Mouse (Mus musculus): ENCODE data around the gene Akt1s1. TPM values are rescaled to one million over a fixed set of nuclear protein-coding genes. Genes with fewer than 3 reads are reported as not detected.

The Akt1s1 gene
- polyA plus RNA-seq, 1 experiment from 2014 or later, result 88.2 TPM

DNA sequence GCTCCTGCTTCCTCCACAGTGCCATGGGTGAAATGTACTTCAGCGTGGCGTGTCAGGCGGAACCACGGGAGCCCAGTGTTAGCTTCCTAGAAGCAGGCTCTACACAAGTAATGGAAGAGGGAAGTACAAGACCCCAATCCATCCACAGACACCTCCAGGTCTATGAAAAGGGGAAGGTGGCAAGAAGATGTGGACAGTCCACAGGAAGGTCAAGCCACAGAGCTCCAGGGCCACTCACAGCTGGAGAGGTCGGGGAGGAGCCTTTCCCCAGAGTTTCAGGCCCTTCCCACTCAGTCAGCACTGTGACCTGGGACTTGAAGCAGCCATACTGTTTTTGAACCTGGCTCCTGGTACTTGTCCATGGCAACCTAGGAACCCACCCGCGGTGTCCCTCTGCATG lies 38.2 kb downstream of the Akt1s1 start:
- no peak overlapping the region for H3K4me2 ChIP-seq (replicated peaks)
- 94% methylated on average over 7 of the region's 7 CpGs for WGBS
- no peak overlapping the region for H3K4me3 ChIP-seq (replicated peaks)
- H3K27ac ChIP-seq, result no peak overlapping the region
- peaks cover 40% of the 10 kb centered on the region for H3K4me1 ChIP-seq (replicated peaks)
- no peak overlapping the region; the same call in 1 of the 2 replicates for H3K9ac ChIP-seq (replicated peaks)
- ATAC-seq, result no peak
- no peaks in the 10 kb centered on the region for H3K27me3 ChIP-seq
- peaks cover 75% of the 10 kb centered on the region for H3K36me3 ChIP-seq
- H3K9me3 ChIP-seq, result no peaks in the 10 kb centered on the region

DNA sequence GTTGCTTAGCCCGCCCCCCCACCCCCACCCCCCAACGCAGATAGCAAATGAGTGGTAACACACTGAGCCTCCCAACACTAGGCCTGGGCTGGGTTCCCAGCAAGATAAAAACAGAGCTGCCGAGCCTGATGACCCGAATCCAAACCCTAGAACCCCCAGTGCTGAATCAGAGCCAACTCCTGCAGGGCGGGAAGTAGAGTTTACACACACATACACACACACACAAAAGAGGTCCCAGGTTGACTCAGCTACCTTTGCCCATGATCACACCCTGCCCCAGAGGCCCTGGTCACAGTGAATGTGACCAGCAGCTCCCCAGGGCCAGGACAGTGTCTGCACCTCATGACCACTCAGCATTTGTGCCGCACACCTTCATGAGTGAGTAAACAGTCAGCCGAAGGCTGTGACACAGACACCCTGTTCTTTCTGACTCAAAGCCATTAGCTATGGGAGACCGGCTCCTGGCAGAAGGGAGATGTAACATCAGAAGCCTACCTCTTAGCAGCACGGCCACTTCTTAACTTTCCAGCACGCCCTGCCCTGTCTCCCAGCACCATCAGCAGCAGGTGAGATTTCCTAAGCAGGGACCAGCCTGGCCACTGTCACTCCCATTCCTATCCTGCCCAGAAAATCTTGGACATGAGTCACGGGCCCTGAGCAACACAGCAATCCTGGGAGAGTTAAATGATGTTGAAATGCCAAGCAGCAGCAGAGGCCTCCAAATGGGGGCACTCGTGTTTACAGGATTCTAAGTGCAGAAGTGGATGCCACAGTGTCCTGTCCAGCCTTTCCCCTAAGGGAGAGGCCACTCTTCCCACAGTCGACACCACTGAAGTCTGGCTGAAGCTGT lies 39.7 kb downstream of the Akt1s1 start:
- Histone ChIP-seq H3K27me3 (no peaks in the 10 kb centered on the region), H3K9ac (replicated peaks) (0 out of 2 replicates have a peak overlapping the region, but pooled peaks have one; percentile 24), H3K9me3 (no peaks in the 10 kb centered on the region), H3K36me3 (peaks cover 60% of the 10 kb centered on the region), H3K4me1 (replicated peaks) (peaks cover 46% of the 10 kb centered on the region), H3K4me2 (replicated peaks) (no peak overlapping the region), H3K4me3 (replicated peaks) (no peak overlapping the region), H3K27ac (no peak overlapping the region)
- 89% methylated on average over 13 of the region's 13 CpGs for WGBS
- no peak for ATAC-seq

DNA sequence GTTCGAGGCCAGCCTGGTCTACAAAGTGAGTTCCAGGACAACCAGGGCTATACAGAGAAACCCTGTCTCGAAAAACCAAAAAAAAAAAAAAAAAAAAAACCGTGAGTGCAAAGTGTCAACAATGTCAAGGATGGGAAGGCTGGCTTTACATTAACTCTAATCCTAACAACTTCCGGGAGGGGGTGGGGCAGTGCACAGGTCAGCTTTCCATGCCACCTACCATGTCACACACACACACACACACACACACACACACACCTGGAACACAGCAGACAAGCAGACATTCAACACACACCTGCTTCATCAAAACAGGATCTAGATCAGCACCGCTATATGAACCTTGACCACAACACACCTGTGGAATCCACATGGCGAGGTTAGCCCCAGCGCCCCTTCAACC lies 41.4 kb downstream of the Akt1s1 start:
- Histone ChIP-seq H3K9ac (replicated peaks) (0 out of 2 replicates have a peak overlapping the region, but pooled peaks have one; percentile 89), H3K27ac (no peak overlapping the region), H3K4me3 (replicated peaks) (peak overlapping the region; percentile 82), H3K27me3 (no peaks in the 10 kb centered on the region), H3K4me1 (replicated peaks) (peaks cover 63% of the 10 kb centered on the region), H3K9me3 (no peaks in the 10 kb centered on the region), H3K36me3 (peaks cover 45% of the 10 kb centered on the region), H3K4me2 (replicated peaks) (peak overlapping the region; percentile 98)
- no peak for ATAC-seq
- WGBS, result 94% methylated on average over 7 of the region's 7 CpGs

DNA sequence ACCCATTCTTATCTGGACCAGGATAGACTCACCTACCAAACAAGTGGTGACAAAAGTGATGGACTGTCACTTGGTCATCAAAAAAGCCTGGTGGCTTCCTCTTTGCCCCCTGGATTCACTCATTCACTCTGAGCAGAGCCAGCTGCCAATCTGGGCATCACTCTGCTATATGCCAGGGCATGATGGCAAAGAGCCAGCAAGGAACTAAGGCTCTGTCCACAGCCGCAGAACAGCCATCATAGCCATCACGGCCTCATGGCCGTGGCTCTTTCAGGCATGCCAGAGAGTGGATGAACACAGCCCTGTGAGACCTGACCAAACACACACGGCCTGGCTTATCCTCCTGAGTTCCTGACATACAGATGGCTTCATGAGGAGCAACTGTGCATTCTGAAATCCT lies 41.9 kb downstream of the Akt1s1 start:
- Histone ChIP-seq H3K4me1 (replicated peaks) (peaks cover 64% of the 10 kb centered on the region), H3K4me2 (replicated peaks) (peak overlapping the region; percentile 98), H3K27me3 (no peaks in the 10 kb centered on the region), H3K4me3 (replicated peaks) (peak overlapping the region; percentile 82), H3K9ac (replicated peaks) (peak overlapping the region; percentile 89), H3K36me3 (peaks cover 40% of the 10 kb centered on the region), H3K27ac (no peak overlapping the region), H3K9me3 (no peaks in the 10 kb centered on the region)
- 80% methylated on average over 4 of the region's 4 CpGs for WGBS
- ATAC-seq, result no peak

DNA sequence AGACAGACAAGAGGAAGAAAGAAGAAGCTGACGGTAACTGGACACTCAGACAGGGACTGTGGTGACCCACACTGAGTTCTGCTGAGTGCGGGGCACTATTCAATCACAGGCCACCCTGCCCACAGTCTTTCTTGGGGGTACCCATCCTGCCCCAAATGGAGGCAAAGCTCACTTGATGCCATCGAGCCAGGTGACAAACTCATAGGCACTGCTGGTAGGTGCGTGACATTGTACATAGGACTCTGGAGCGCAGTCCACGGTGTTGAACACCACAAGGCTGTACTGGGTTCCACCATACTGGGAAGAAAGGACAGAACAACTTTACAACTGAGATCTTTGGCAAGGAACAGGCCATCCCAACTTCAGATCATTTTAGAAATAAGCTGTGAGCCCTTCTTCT lies 42.8 kb downstream of the Akt1s1 start:
- 15% methylated on average over 6 of the region's 6 CpGs for WGBS
- H3K4me1 ChIP-seq (replicated peaks), result peaks cover 69% of the 10 kb centered on the region

DNA sequence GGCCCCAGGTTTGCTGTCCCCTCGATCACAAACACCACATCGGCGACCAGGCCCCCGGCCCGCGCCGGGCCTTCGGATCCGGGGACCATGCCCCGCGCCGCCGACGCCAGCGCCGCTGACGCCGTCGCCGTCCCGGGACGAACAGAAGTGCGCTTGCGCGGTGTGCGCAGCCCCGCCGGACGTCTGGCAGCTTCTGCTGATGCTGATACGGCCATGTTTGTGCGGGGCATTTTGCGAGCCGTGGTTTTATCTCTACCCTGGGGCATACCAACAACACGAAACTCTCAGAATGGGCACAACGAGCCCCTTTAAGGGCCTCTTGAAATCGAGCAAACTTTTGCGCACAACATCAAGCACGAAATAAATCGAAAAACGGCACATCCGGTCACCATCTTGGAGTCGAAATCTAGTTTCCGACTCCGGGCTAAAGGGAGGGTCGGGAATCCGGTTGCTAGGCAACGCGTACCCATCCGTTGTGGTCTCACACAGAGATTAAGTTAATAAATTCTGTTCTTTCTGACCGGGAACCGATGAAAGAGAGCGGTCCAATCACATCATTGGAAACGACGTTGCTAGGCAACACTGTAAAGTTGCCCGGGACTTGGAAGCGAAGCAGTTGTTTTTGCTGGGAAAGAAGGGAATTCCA lies 43.6 kb downstream of the Akt1s1 start, which contains the start of gene Med25:
Med25 (minus strand) TSS at position 437 of the 646 bp plus-strand sequence.
- H3K27ac ChIP-seq, result peak within 1 kb of the TSS; percentile 97
- H3K9me3 ChIP-seq, result no peaks in the 10 kb centered on the region
- peak within 1 kb of the TSS; percentile 89 for H3K9ac ChIP-seq (replicated peaks)
- peaks cover 74% of the 10 kb centered on the region for H3K4me1 ChIP-seq (replicated peaks)
- no peaks in the 10 kb centered on the region for H3K27me3 ChIP-seq
- WGBS, result under 1% methylated on average over 56 of the region's 56 CpGs
- peak within 1 kb of the TSS; percentile 98 for H3K4me2 ChIP-seq (replicated peaks)
- peak; percentile 68 for ATAC-seq
- peak within 1 kb of the TSS; percentile 82 for H3K4me3 ChIP-seq (replicated peaks)
- peaks cover 23% of the 10 kb centered on the region for H3K36me3 ChIP-seq

More for the DNA sequence above, 42.8 kb downstream of the Akt1s1 start:
- Histone ChIP-seq H3K27me3 (no peaks in the 10 kb centered on the region), H3K27ac (peak overlapping the region; percentile 97), H3K4me3 (replicated peaks) (peak overlapping the region; percentile 82), H3K9me3 (no peaks in the 10 kb centered on the region), H3K4me2 (replicated peaks) (peak overlapping the region; percentile 98), H3K36me3 (peaks cover 31% of the 10 kb centered on the region), H3K9ac (replicated peaks) (peak overlapping the region; percentile 89)
- no peak for ATAC-seq

DNA sequence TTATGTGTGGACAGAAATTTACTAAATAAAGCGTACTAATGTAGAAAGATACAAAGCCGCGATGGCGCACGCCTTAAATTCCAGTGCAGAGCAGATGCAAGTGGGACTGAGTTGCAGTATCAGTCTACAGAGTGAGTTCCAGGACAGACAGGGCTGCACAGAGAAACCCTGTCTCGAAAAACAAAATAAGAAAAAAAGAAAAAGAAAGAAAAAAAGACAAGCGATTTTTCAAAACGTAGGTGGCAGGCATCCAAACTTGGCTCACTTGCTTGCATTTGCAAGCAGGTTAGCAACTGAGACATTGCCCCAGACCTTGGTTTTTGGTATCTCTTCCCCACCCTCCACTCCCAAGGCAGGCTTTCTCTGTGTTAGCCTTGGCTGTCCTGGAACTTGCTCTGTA lies 44.4 kb downstream of the Akt1s1 start:
- H3K36me3 ChIP-seq, result peaks cover 23% of the 10 kb centered on the region
- no peaks in the 10 kb centered on the region for H3K27me3 ChIP-seq
- peak overlapping the region; percentile 95 for H3K27ac ChIP-seq
- peak overlapping the region; percentile 98 for H3K4me2 ChIP-seq (replicated peaks)
- 0 out of 2 replicates have a peak overlapping the region, but pooled peaks have one; percentile 39 for H3K9ac ChIP-seq (replicated peaks)
- WGBS, result 2% methylated on average over 8 of the region's 8 CpGs
- no peak for ATAC-seq
- H3K4me3 ChIP-seq (replicated peaks), result peak overlapping the region; percentile 82
- H3K4me1 ChIP-seq (replicated peaks), result peaks cover 78% of the 10 kb centered on the region
- no peaks in the 10 kb centered on the region for H3K9me3 ChIP-seq

DNA sequence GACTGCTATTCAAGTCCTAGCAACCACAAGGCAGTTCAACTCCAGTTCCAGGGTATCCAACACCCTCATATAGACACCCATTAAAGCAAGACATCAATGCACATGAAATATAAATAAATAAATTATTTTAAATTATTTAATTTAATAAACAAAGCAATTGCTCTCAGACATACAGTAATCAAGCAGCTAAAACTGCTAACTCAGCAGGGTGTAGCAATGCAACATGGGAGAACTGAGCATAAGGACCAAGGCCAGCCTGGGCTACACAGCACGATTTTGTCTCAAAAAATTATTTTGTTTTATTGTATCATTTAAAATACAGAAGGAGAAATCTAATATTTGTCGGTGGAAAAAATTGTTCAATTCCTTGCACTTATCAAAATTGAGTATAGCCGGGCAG lies 45.4 kb downstream of the Akt1s1 start:
- no peak overlapping the region for H3K9ac ChIP-seq (replicated peaks)
- H3K4me2 ChIP-seq (replicated peaks), result no peak overlapping the region; the same call in 1 of the 2 replicates
- H3K36me3 ChIP-seq, result peaks cover 20% of the 10 kb centered on the region
- 94% methylated on average over 3 of the region's 3 CpGs for WGBS
- H3K4me1 ChIP-seq (replicated peaks), result peaks cover 76% of the 10 kb centered on the region
- no peak for ATAC-seq
- no peaks in the 10 kb centered on the region for H3K9me3 ChIP-seq
- H3K27me3 ChIP-seq, result no peaks in the 10 kb centered on the region
- peak overlapping the region; percentile 95 for H3K27ac ChIP-seq
- H3K4me3 ChIP-seq (replicated peaks), result no peak overlapping the region

DNA sequence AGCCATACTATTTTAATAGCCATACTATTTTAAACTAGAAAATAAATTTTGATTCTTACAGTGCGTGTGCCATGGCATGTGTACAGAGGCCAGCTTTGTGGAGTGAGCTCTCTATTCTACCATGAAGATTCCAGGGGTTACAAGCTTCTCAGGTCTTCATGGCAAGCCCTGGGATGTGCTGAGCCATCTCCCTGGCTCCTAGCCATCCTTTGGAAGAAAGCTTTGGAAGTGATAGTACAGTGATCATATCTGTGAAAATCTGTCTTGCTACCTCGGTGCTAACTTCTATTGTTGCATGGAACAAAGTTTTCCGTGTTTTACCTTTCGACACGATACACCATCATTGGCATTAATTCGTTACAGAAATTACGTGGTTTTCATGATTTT lies 46.4 kb downstream of the Akt1s1 start:
- Histone ChIP-seq H3K27me3 (no peaks in the 10 kb centered on the region), H3K4me1 (replicated peaks) (peaks cover 68% of the 10 kb centered on the region), H3K27ac (peak overlapping the region; percentile 95), H3K9ac (replicated peaks) (peak overlapping the region; percentile 28; the same call in 1 of the 2 replicates), H3K4me2 (replicated peaks) (peak overlapping the region; percentile 82), H3K4me3 (replicated peaks) (peak overlapping the region; percentile 56), H3K36me3 (peaks cover 23% of the 10 kb centered on the region), H3K9me3 (no peaks in the 10 kb centered on the region)
- ATAC-seq, result no peak; the same call in 1 of the 2 replicates
- 23% methylated on average over 7 of the region's 7 CpGs for WGBS

DNA sequence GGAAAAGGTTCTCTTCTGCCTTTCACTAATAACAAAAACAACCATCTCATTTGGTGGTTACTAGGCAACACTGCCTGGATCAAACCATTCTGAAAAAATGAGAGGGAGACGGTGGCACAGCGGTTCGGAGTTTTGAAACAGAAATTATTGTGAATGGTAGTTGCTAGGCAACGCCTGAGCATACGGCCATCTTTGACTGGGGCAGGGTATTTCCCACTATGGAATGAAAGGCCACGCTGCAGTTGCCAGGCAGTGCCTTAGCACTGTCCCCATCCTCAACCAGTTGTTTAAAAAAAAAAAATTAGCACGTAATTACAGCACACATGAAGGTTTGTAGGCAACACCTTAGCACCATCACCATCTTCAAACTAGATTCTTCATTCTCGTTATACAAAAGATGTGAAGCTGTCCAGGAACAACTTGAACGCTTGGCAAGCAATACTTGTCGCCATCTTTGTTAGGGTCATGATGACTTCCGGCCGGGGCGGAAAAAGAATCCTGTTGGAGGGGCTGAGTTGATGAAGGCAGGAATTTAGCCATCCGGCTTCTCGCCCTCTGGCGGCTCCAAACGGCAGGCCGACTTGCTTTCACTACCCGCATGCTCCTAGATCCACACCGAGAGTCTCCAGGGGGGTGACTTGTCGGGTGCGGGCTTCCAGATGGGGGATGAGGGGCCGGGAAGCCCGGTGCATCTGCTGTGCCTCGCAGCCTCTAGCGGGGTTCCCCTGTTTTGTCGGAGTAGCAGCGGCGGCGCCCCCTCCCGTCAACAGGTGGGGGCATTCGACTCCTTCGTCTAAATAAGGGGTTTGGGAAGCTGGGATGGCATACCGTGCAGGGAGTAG lies 47.0 kb downstream of the Akt1s1 start, which contains the start of gene Fuz:
Fuz (plus strand) TSS at position 487 of the 842 bp plus-strand sequence.
- under 1% methylated on average over 34 of the region's 34 CpGs for WGBS
- ATAC-seq, result peak; percentile 76
- H3K9ac ChIP-seq (replicated peaks), result peak within 1 kb of the TSS; percentile 71
- peak within 1 kb of the TSS; percentile 82 for H3K4me2 ChIP-seq (replicated peaks)
- H3K36me3 ChIP-seq, result peaks cover 23% of the 10 kb centered on the region
- H3K27ac ChIP-seq, result peak within 1 kb of the TSS; percentile 95
- H3K4me3 ChIP-seq (replicated peaks), result peak within 1 kb of the TSS; percentile 56
- H3K9me3 ChIP-seq, result no peaks in the 10 kb centered on the region
- H3K27me3 ChIP-seq, result no peaks in the 10 kb centered on the region
- peaks cover 68% of the 10 kb centered on the region for H3K4me1 ChIP-seq (replicated peaks)

DNA sequence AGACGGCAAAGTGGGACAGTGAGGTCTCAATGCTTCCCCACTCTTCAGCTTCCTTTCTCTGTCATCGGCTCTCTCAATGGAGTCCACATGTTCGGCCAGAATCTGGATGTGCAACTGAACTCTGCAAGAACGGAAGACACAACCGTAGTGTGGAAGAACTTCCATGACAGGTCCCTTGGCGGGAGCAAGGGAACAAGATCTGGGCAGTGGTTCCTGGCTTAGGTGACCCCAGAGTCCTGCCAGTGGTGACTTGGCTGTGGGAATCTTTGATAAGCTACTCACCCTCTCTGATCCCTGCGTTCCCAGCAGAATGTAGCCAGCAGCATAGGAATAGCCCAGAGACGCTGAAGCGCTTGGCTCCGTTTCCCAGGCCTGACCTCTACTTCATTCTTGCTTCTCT lies 47.7 kb downstream of the Akt1s1 start:
- Histone ChIP-seq H3K4me3 (replicated peaks) (peak overlapping the region; percentile 56), H3K27ac (peak overlapping the region; percentile 95), H3K27me3 (no peaks in the 10 kb centered on the region), H3K9me3 (no peaks in the 10 kb centered on the region), H3K4me2 (replicated peaks) (peak overlapping the region; percentile 82), H3K4me1 (replicated peaks) (peaks cover 68% of the 10 kb centered on the region), H3K9ac (replicated peaks) (peak overlapping the region; percentile 71), H3K36me3 (peaks cover 28% of the 10 kb centered on the region)
- WGBS, result 27% methylated on average over 10 of the region's 10 CpGs
- ATAC-seq, result no peak
